Mouse (Mus musculus): ENCODE measurements around the gene Klhl26. TPM values are rescaled to one million over a fixed set of nuclear protein-coding genes. Genes with fewer than 3 reads are reported as not detected.

Klhl26 gene
- polyA plus RNA-seq, 1 experiment: 32.5 TPM

GRCm38 (mm10) chr8:70441565-70441964, 35.2 kb downstream of the Klhl26 start:
- Histone ChIP-seq H3K4me2 (ENCODE audit: low read depth) (no peak overlapping the region), H3ac (ENCODE audit: control insufficient read depth, insufficient read length) (no peak overlapping the region), H3K36me3 (ENCODE audit: control insufficient read depth, insufficient read depth) (no peaks in the 10 kb centered on the region), H3K27me3 (ENCODE audit: control insufficient read depth, insufficient read depth, insufficient read length) (no peaks in the 10 kb centered on the region), H3K4me3 (no peak overlapping the region), H3K79me2 (ENCODE audit: control insufficient read depth, insufficient read depth) (peaks cover 10% of the 10 kb centered on the region)
- TF ChIP-seq E2F4 (IDR thresholded peaks at IDR 0.05; ENCODE audit: insufficient read depth) (no peak), TCF3 (IDR thresholded peaks at IDR 0.05; ENCODE audit: insufficient read length, low read depth) (no peak), CEBPB (IDR thresholded peaks at IDR 0.05; ENCODE audit: insufficient read depth, poor library complexity, severe bottlenecking) (no peak), MYOD1 (IDR thresholded peaks at IDR 0.05; ENCODE audit: control insufficient read depth in 1 of 3, insufficient read length in 2 of 3, low read depth in 2 of 3) (no peak), USF1 (IDR thresholded peaks at IDR 0.05; ENCODE audit: low read depth) (no peak), POLR2AphosphoS2 (IDR thresholded peaks at IDR 0.05; ENCODE audit: insufficient read length, low read depth) (no peak), TCF12 (IDR thresholded peaks at IDR 0.05; ENCODE audit: insufficient read depth, poor library complexity, severe bottlenecking) (no peak)

DNA sequence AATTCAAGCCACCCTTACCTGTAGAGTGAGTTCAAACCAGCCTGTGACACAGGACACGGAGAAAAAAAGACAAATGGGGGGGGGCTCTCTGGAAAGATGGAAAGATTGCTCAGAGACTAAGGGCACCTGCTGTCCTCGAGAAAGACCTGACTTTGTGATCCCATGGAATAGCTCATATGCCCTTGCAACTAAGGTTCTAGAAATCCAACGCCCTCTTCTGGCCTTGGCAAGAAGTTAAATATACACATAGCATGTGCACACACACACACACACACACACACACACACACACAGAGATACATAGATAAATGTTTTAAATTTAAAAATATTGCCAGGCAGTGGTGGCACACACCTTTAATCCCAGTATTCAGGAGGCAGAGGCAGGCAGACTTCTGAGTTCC, 36.5 kb downstream of the Klhl26 start:
- Histone ChIP-seq H3K79me2 (ENCODE audit: control insufficient read depth, insufficient read depth) (peaks cover 14% of the 10 kb centered on the region), H3K4me2 (ENCODE audit: low read depth) (peak overlapping the region; percentile 89), H3K4me3 (peak overlapping the region; percentile 58), H3K36me3 (ENCODE audit: control insufficient read depth, insufficient read depth) (no peaks in the 10 kb centered on the region), H3K27me3 (ENCODE audit: control insufficient read depth, insufficient read depth, insufficient read length) (no peaks in the 10 kb centered on the region), H3ac (ENCODE audit: control insufficient read depth, insufficient read length) (peak overlapping the region; percentile 31)
- TF ChIP-seq CEBPB (IDR thresholded peaks at IDR 0.05; ENCODE audit: insufficient read depth, poor library complexity, severe bottlenecking): no peak
- no peak for TF ChIP-seq E2F4 (IDR thresholded peaks at IDR 0.05; ENCODE audit: insufficient read depth)

DNA sequence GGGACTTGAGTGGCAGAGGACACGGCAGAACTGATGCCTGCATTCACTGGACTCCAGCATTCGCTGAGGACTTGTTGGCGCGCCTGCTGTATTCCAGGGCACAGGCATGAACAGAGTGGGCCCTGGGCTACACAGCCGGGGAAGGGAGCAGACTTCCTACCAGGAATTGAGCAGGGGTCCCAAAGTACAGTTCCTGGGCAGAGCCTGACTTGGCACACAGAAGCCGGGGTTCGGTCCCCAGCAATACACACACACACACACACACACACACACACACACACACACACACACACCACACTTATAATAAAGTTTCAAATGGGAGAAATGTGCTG, 37.0 kb downstream of the Klhl26 start:
- TF ChIP-seq TCF12 (IDR thresholded peaks at IDR 0.05; ENCODE audit: insufficient read depth, poor library complexity, severe bottlenecking) (no peak), REST (IDR thresholded peaks at IDR 0.05; ENCODE audit: insufficient read depth, insufficient read length) (no peak), SRF (IDR thresholded peaks at IDR 0.05; ENCODE audit: control insufficient read depth, insufficient read length, low read depth) (no peak), POLR2AphosphoS2 (IDR thresholded peaks at IDR 0.05; ENCODE audit: insufficient read length, low read depth) (no peak), CEBPB (IDR thresholded peaks at IDR 0.05; ENCODE audit: insufficient read depth, poor library complexity, severe bottlenecking) (no peak), MAX (IDR thresholded peaks at IDR 0.05; ENCODE audit: low read depth) (no peak), E2F4 (IDR thresholded peaks at IDR 0.05; ENCODE audit: insufficient read depth) (no peak), TCF3 (IDR thresholded peaks at IDR 0.05; ENCODE audit: insufficient read length, low read depth) (no peak), POLR2A (IDR thresholded peaks at IDR 0.05; ENCODE audit: insufficient read length, low read depth) (no peak), MYOD1 (IDR thresholded peaks at IDR 0.05; ENCODE audit: control insufficient read depth in 1 of 3, insufficient read length in 2 of 3, low read depth in 2 of 3) (no peak), MYOG (IDR thresholded peaks at IDR 0.05; ENCODE audit: control insufficient read depth in 1 of 3, insufficient read depth in 1 of 3, insufficient read length in 2 of 3, low read depth in 2 of 3) (no peak), USF1 (IDR thresholded peaks at IDR 0.05; ENCODE audit: low read depth) (no peak)
- Histone ChIP-seq H3K27me3 (ENCODE audit: control insufficient read depth, insufficient read depth, insufficient read length) (no peaks in the 10 kb centered on the region), H3ac (ENCODE audit: control insufficient read depth, insufficient read length) (peak overlapping the region; percentile 31), H3K79me2 (ENCODE audit: control insufficient read depth, insufficient read depth) (peaks cover 14% of the 10 kb centered on the region), H3K4me2 (ENCODE audit: low read depth) (peak overlapping the region; percentile 89), H3K36me3 (ENCODE audit: control insufficient read depth, insufficient read depth) (no peaks in the 10 kb centered on the region), H3K4me3 (peak overlapping the region; percentile 58)

GRCm38 (mm10) chr8:70439055-70439847, 37.5 kb downstream of the Klhl26 start, which contains the start of gene Crtc1:
Gene Crtc1 (minus strand): TSS chr8:70439579.
- no peaks in the 10 kb centered on the region for H3K27me3 ChIP-seq (ENCODE audit: control insufficient read depth, insufficient read depth, insufficient read length)
- H3K36me3 ChIP-seq (ENCODE audit: control insufficient read depth, insufficient read depth): no peaks in the 10 kb centered on the region
- peak within 1 kb of the TSS; percentile 58 for H3K4me3 ChIP-seq
- peak within 1 kb of the TSS; percentile 94 for H3K4me2 ChIP-seq (ENCODE audit: low read depth)
- TF ChIP-seq MAX (IDR thresholded peaks at IDR 0.05; ENCODE audit: low read depth) (peak; percentile 41), POLR2A (IDR thresholded peaks at IDR 0.05; ENCODE audit: insufficient read length, low read depth) (peak; percentile 92), MYOD1 (IDR thresholded peaks at IDR 0.05; ENCODE audit: control insufficient read depth in 1 of 3, insufficient read length in 2 of 3, low read depth in 2 of 3) (peak in 2 of 3 experiments; percentile 39 to 76), TCF3 (IDR thresholded peaks at IDR 0.05; ENCODE audit: insufficient read length, low read depth) (no peak), REST (IDR thresholded peaks at IDR 0.05; ENCODE audit: insufficient read depth, insufficient read length) (peak; percentile 73), MYOG (IDR thresholded peaks at IDR 0.05; ENCODE audit: control insufficient read depth in 1 of 3, insufficient read depth in 1 of 3, insufficient read length in 2 of 3, low read depth in 2 of 3) (peak in 2 of 3 experiments; percentile 10 to 52), POLR2AphosphoS2 (IDR thresholded peaks at IDR 0.05; ENCODE audit: insufficient read length, low read depth) (peak; percentile 95), CEBPB (IDR thresholded peaks at IDR 0.05; ENCODE audit: insufficient read depth, poor library complexity, severe bottlenecking) (no peak), TCF12 (IDR thresholded peaks at IDR 0.05; ENCODE audit: insufficient read depth, poor library complexity, severe bottlenecking) (no peak), SRF (IDR thresholded peaks at IDR 0.05; ENCODE audit: control insufficient read depth, insufficient read length, low read depth) (peak; percentile 21), USF1 (IDR thresholded peaks at IDR 0.05; ENCODE audit: low read depth) (no peak), E2F4 (IDR thresholded peaks at IDR 0.05; ENCODE audit: insufficient read depth) (peak; percentile 27)
- H3K79me2 ChIP-seq (ENCODE audit: control insufficient read depth, insufficient read depth): peaks cover 14% of the 10 kb centered on the region
- H3ac ChIP-seq (ENCODE audit: control insufficient read depth, insufficient read length): peak within 1 kb of the TSS; percentile 31

- H3K4me2 ChIP-seq (ENCODE audit: low read depth): peak overlapping the region; percentile 94
- H3K4me3 ChIP-seq: peak overlapping the region; percentile 58
- no peaks in the 10 kb centered on the region for H3K36me3 ChIP-seq (ENCODE audit: control insufficient read depth, insufficient read depth)
- TF ChIP-seq MYOG (IDR thresholded peaks at IDR 0.05; ENCODE audit: control insufficient read depth in 1 of 3, insufficient read depth in 1 of 3, insufficient read length in 2 of 3, low read depth in 2 of 3) (peak in 1 of 3 experiments; percentile 23), TCF12 (IDR thresholded peaks at IDR 0.05; ENCODE audit: insufficient read depth, poor library complexity, severe bottlenecking) (no peak)
- H3K79me2 ChIP-seq (ENCODE audit: control insufficient read depth, insufficient read depth): peaks cover 17% of the 10 kb centered on the region
- no peaks in the 10 kb centered on the region for H3K27me3 ChIP-seq (ENCODE audit: control insufficient read depth, insufficient read depth, insufficient read length)
- H3ac ChIP-seq (ENCODE audit: control insufficient read depth, insufficient read length): no peak overlapping the region
Observed at GRCm38 (mm10) chr8:70438423-70438822, 38.3 kb downstream of the Klhl26 start.

All from myocyte (in vitro differentiated cells).